Mouse (Mus musculus) kidney, adult 2 months (tissue): ENCODE data around the gene Sez6.

ENCODE experiments used
- CTCF ChIP-seq: fragments of 200-500 bp; conservative IDR thresholded peaks from 2 replicates; pipeline ENCODE4 v1.5.1; 2011; ENCODE audit warnings: low read depth, mild to moderate bottlenecking, control low read depth, low read length, moderate library complexity, mixed read lengths; ENCODE audit not compliant: insufficient read depth, insufficient read length
- POLR2A ChIP-seq: fragments of 200-500 bp; IDR thresholded peaks from one replicate; pipeline ENCODE4 v1.6.1; 2011; ENCODE audit warnings: low read depth, low read length, control low read depth

- no peak for TF ChIP-seq CTCF
- no peak for TF ChIP-seq POLR2A
Observed at GRCm38 (mm10) chr11:77888846-77889245, 41.8 kb upstream of the Sez6 start.
